Mouse (Mus musculus): ENCODE measurements at regions not wholly inside any gene's neighbourhood (a gene's known extent, or its start where the extent isn't known, plus 50 kb on each side); places are given as distances from the start of the nearest gene placed in this dataset.

GRCm38 (mm10) chr12:52622398-52622797 is 76.8 kb upstream of the Akap6 start:
- H3K4me1 ChIP-seq = peaks cover 6% of the 10 kb centered on the region
- no peaks in the 10 kb centered on the region for H3K27me3 ChIP-seq (ENCODE audit: poor library complexity, severe bottlenecking)
- no peaks in the 10 kb centered on the region for H3K36me3 ChIP-seq (replicated peaks)
- DNase-seq (ENCODE audit: extremely low spot score, low spot score) = no peak
- no peak overlapping the region for H3K4me3 ChIP-seq
- no peaks in the 10 kb centered on the region for H3K9me3 ChIP-seq
- H3K27ac ChIP-seq = no peak overlapping the region
- WGBS = 96% methylated on average over 6 of the region's 6 CpGs

- Histone ChIP-seq H3K4me1 (peaks cover 8% of the 10 kb centered on the region), H3K4me3 (no peak overlapping the region), H3K9me3 (no peaks in the 10 kb centered on the region), H3K27me3 (ENCODE audit: poor library complexity, severe bottlenecking) (no peaks in the 10 kb centered on the region), H3K36me3 (replicated peaks) (no peaks in the 10 kb centered on the region), H3K27ac (no peak overlapping the region)
- DNase-seq (ENCODE audit: extremely low spot score, low spot score) = no peak
- WGBS = 62% methylated on average over 10 of the region's 10 CpGs
These were observed 75.6 kb upstream of the Akap6 start for GRCm38 (mm10) chr12:52623416-52624108.

DNA sequence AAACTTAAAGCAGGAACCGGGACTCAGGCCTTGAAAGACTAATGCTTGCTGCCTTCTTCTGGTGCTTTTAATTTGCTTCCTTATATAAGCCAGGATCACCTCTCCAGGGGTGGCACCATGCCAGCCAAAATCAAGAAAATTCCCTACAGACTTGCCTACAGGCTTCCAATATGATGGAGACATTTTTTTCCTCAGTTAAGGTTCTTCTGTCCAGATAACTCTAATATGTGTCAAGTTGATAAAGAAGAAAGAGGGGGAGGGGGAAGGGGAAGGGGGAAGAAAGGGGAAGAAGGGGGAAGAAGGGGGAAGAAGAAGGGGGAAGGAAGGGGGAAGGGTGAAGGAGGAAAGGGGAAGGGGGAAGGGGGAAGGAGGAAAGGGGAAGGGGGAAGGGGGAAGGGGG is 74.3 kb upstream of the Akap6 start:
- Histone ChIP-seq H3K9me3 (no peaks in the 10 kb centered on the region), H3K4me3 (no peak overlapping the region), H3K27ac (no peak overlapping the region), H3K4me1 (peaks cover 9% of the 10 kb centered on the region), H3K27me3 (ENCODE audit: poor library complexity, severe bottlenecking) (no peaks in the 10 kb centered on the region), H3K36me3 (replicated peaks) (no peaks in the 10 kb centered on the region)
- DNase-seq (ENCODE audit: extremely low spot score, low spot score) = no peak
- 83% methylated on average over 1 of the region's 1 CpGs for WGBS

GRCm38 (mm10) chr12:52628771-52629170 is 70.4 kb upstream of the Akap6 start:
- H3K27ac ChIP-seq = no peak overlapping the region
- WGBS = 68% methylated on average over 5 of the region's 5 CpGs
- peaks cover 4% of the 10 kb centered on the region for H3K4me1 ChIP-seq
- H3K9me3 ChIP-seq = no peaks in the 10 kb centered on the region
- no peaks in the 10 kb centered on the region for H3K27me3 ChIP-seq (ENCODE audit: poor library complexity, severe bottlenecking)
- no peak for DNase-seq (ENCODE audit: extremely low spot score, low spot score)
- H3K36me3 ChIP-seq (replicated peaks) = no peaks in the 10 kb centered on the region
- H3K4me3 ChIP-seq = no peak overlapping the region

DNA sequence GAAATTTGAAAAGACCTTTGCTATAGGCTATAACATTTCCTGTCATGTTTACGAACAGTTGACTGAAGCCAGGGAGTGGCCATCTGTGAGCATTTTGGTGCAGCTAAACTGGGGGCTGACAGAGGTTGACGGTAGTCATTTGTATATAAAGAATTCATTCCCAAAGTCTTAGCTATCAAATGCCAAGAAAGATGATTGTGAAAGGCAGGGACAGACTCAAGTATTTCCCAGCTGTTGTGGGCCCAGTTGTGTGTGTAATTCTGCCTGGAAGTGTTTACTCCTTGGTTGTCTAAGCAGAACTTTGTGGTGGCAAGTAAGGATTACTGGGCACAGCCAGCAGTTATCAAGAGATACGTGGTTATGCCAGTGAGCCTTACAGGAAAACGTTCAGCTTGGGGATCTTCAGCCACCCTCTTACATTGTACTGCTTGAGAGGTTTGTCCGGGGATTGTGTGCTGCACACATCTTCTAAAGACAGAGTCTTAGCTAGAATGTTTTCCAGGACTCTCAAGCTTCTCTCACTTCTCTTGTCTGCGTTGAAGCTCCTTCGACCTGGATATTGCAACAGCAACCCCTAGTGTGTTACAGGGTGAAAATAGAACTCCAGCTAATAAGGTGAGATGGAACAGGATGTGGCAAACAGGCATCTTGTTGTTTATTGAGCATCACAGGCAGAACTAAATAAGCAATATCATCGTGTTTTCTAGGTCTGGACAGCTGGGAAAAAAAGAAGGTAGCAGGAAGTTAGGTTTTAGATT is 63.9 kb upstream of the Akap6 start:
- Histone ChIP-seq H3K27ac (no peak overlapping the region), H3K4me1 (no peaks in the 10 kb centered on the region), H3K36me3 (replicated peaks) (no peaks in the 10 kb centered on the region), H3K9me3 (no peaks in the 10 kb centered on the region), H3K27me3 (ENCODE audit: poor library complexity, severe bottlenecking) (no peaks in the 10 kb centered on the region), H3K4me3 (no peak overlapping the region)
- no peak for DNase-seq (ENCODE audit: extremely low spot score, low spot score)
- 80% methylated on average over 8 of the region's 8 CpGs for WGBS

DNA sequence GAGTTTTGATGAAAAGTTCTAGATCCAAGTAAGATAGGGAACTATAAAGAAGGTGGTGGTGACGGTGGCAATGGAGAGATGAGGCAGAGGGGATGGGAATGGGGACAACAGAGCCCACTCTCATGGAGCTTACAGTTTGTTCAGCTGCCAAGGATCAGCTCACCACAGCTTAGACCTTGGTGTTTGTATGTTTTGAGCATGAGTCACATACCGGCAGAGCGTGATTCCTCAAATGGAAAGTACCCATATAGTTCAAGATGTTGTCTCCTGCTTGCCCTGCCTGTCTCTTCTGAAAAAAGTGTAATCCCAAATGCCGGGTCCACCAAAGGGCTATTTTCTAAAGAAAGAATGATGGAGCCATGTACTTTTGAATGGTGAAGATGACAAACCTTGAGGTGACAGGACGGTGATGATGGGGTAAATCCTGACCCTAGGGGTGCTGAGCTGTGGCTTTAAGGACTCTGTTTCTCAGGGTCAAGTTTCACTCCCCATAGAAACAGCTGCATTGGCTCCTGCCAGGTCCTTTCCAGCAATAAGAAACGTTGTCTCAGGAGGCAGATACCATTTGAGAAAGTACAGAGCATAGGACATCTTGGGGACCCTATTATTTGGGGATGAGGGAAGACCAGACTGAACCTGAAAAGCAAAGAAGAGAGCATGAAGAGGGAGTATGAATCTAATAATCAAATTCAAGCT is 62.8 kb upstream of the Akap6 start:
- Histone ChIP-seq H3K27me3 (ENCODE audit: poor library complexity, severe bottlenecking) (no peaks in the 10 kb centered on the region), H3K36me3 (replicated peaks) (no peaks in the 10 kb centered on the region), H3K4me1 (no peaks in the 10 kb centered on the region), H3K27ac (no peak overlapping the region), H3K9me3 (no peaks in the 10 kb centered on the region), H3K4me3 (no peak overlapping the region)
- 79% methylated on average over 6 of the region's 6 CpGs for WGBS
- no peak for DNase-seq (ENCODE audit: extremely low spot score, low spot score)

GRCm38 (mm10) chr12:52636920-52637319 is 62.3 kb upstream of the Akap6 start:
- H3K9me3 ChIP-seq = no peaks in the 10 kb centered on the region
- H3K27me3 ChIP-seq (ENCODE audit: poor library complexity, severe bottlenecking) = no peaks in the 10 kb centered on the region
- H3K36me3 ChIP-seq (replicated peaks) = no peaks in the 10 kb centered on the region
- WGBS = 98% methylated on average over 4 of the region's 4 CpGs
- H3K4me3 ChIP-seq = no peak overlapping the region
- no peaks in the 10 kb centered on the region for H3K4me1 ChIP-seq
- DNase-seq (ENCODE audit: extremely low spot score, low spot score) = no peak
- no peak overlapping the region for H3K27ac ChIP-seq

- Histone ChIP-seq H3K36me3 (replicated peaks) (no peaks in the 10 kb centered on the region), H3K27me3 (ENCODE audit: poor library complexity, severe bottlenecking) (no peaks in the 10 kb centered on the region), H3K9me3 (no peaks in the 10 kb centered on the region), H3K27ac (peak overlapping the region; percentile 56; the same call in 1 of the 2 replicates), H3K4me1 (no peaks in the 10 kb centered on the region), H3K4me3 (no peak overlapping the region)
- 67% methylated on average over 14 of the region's 14 CpGs for WGBS
- no peak for DNase-seq (ENCODE audit: extremely low spot score, low spot score)
These were observed 61.5 kb upstream of the Akap6 start for GRCm38 (mm10) chr12:52637506-52638249.

DNA sequence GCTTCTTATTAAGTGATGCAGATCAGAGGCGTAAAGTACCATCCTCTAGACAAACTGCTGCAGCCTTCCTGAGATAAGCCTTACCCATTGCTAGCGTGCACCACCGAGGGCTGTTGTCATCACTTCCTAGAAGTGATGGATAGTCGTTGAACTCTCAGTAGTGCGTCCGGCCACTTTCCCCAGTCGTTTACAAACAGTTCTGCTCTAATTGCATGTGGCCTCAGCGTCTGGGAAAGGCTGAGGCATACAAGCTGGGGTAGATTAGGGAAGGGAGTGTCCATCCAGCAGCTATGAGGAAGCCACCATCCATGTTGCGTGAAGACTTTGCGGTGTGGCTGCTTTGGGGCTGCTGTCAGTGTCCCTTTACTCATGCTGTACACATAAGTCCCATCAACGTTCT is 60.7 kb upstream of the Akap6 start:
- H3K36me3 ChIP-seq (replicated peaks) = no peaks in the 10 kb centered on the region
- H3K27ac ChIP-seq = peak overlapping the region; percentile 56; the same call in 1 of the 2 replicates
- no peaks in the 10 kb centered on the region for H3K27me3 ChIP-seq (ENCODE audit: poor library complexity, severe bottlenecking)
- no peaks in the 10 kb centered on the region for H3K4me1 ChIP-seq
- DNase-seq (ENCODE audit: extremely low spot score, low spot score) = no peak
- no peaks in the 10 kb centered on the region for H3K9me3 ChIP-seq
- 82% methylated on average over 11 of the region's 11 CpGs for WGBS
- no peak overlapping the region for H3K4me3 ChIP-seq

- Histone ChIP-seq H3K27ac (no peak overlapping the region), H3K36me3 (replicated peaks) (no peaks in the 10 kb centered on the region), H3K9me3 (no peaks in the 10 kb centered on the region), H3K4me3 (no peak overlapping the region), H3K27me3 (ENCODE audit: poor library complexity, severe bottlenecking) (no peaks in the 10 kb centered on the region), H3K4me1 (no peaks in the 10 kb centered on the region)
- no peak for DNase-seq (ENCODE audit: extremely low spot score, low spot score)
- 81% methylated on average over 5 of the region's 5 CpGs for WGBS
These were observed 55.1 kb upstream of the Akap6 start for GRCm38 (mm10) chr12:52644059-52644458.
